15 mouse cellular contexts compared by ENCODE assay signal in genomic region chr11:100985607-100986006, GRCm38 (mm10). TPM values are rescaled to one million over a fixed set of nuclear protein-coding genes. Genes with fewer than 3 reads are reported as not detected.
DNase-seq lines count a peak whose midpoint lies in the region; ATAC-seq and TF ChIP-seq lines count a peak whose summit lies in the region.
"Had no signal": no experiment of that assay in that cellular context is flagged by ENCODE, and none has a peak within 500 bp of the region (broad histone marks: within the 10 kb centered on the region; RNA-seq: fewer than 3 reads in every experiment).

No protein-coding gene starts in this region.

- no peaks in the 10 kb centered on the region for H3K36me3 ChIP-seq in intestine, embryonic 14.5 days (ENCODE audit: control insufficient read depth, insufficient read depth, low read length)
- no peaks in the 10 kb centered on the region for H3K36me3 ChIP-seq in intestine, embryonic 16.5 days (ENCODE audit: control insufficient read depth, insufficient read depth, low read length)
- H3K36me3 ChIP-seq in spleen, adult 2 months (ENCODE audit: control insufficient read depth, insufficient read depth, low read length) = no peaks in the 10 kb centered on the region
- no peaks in the 10 kb centered on the region for H3K36me3 ChIP-seq in limb, embryonic 10.5 days
- H3K36me3 ChIP-seq: heart, embryonic 13.5 days; hindbrain, embryonic 12.5 days; lung, embryonic 15.5 days; midbrain, embryonic 13.5 days had no signal

- H3K9ac ChIP-seq in intestine, embryonic 14.5 days (ENCODE audit: low read length) = no peak overlapping the region
- no peak overlapping the region for H3K9ac ChIP-seq in intestine, embryonic 16.5 days (ENCODE audit: low read depth, low read length)
- H3K9ac ChIP-seq: heart, embryonic 13.5 days; hindbrain, embryonic 12.5 days; lung, embryonic 15.5 days; midbrain, embryonic 13.5 days had no signal

- no peak for ATAC-seq in intestine, embryonic 14.5 days (replicated peaks; ENCODE audit: low FRiP score, low TSS enrichment, low read depth)
- ATAC-seq in intestine, embryonic 16.5 days = no peak
- peak; percentile 45; the same call in 1 of the 2 replicates for ATAC-seq in common myeloid progenitor, adult 5-6 weeks (replicated peaks; ENCODE audit: low read depth, poor library complexity, severe bottlenecking)
- ATAC-seq: activated CD4-positive, CD25-positive, alpha-beta regulatory T cell, adult 4 months; midbrain, embryonic 13.5 days had no signal

- H3K4me1 ChIP-seq in intestine, embryonic 14.5 days (replicated peaks; ENCODE audit: control insufficient read depth, insufficient read depth, low read length) = peaks cover 4% of the 10 kb centered on the region; the same call in 1 of the 2 replicates
- no peaks in the 10 kb centered on the region for H3K4me1 ChIP-seq in intestine, embryonic 16.5 days (ENCODE audit: control insufficient read depth, insufficient read depth, low read length)
- no peaks in the 10 kb centered on the region; the same call in 1 of the 2 replicates for H3K4me1 ChIP-seq in spleen, adult 2 months (ENCODE audit: control insufficient read depth, insufficient read depth, insufficient read length)
- peaks cover 7% of the 10 kb centered on the region; the same call in 1 of the 2 replicates for H3K4me1 ChIP-seq in limb, embryonic 10.5 days

- TF ChIP-seq CTCF in spleen, adult 2 months (IDR thresholded peaks at IDR 0.05; ENCODE audit: extremely low read depth, insufficient read depth, insufficient read length, insufficient replicate concordance) = peak; percentile 45; the same call in 1 of the 2 replicates

- H3K4me3 ChIP-seq in intestine, embryonic 14.5 days (ENCODE audit: low read depth, low read length) = no peak overlapping the region
- no peak overlapping the region for H3K4me3 ChIP-seq in intestine, embryonic 16.5 days (ENCODE audit: low read length)
- no peak overlapping the region for H3K4me3 ChIP-seq in spleen, adult 2 months (ENCODE audit: extremely low read depth, insufficient read depth, insufficient read length)
- no peak overlapping the region for H3K4me3 ChIP-seq in limb, embryonic 10.5 days
- H3K4me3 ChIP-seq: erythroblast, embryonic 14.5 days; heart, embryonic 13.5 days; hindbrain, embryonic 12.5 days; lung, embryonic 15.5 days; midbrain, embryonic 13.5 days had no signal

- H3K4me2 ChIP-seq in intestine, embryonic 14.5 days (ENCODE audit: low read length) = no peak overlapping the region
- no peak overlapping the region for H3K4me2 ChIP-seq in intestine, embryonic 16.5 days (ENCODE audit: low read depth, low read length)
- H3K4me2 ChIP-seq: heart, embryonic 13.5 days; hindbrain, embryonic 12.5 days; lung, embryonic 15.5 days; midbrain, embryonic 13.5 days had no signal

- no peak overlapping the region for H3K27ac ChIP-seq in intestine, embryonic 14.5 days (ENCODE audit: low read depth)
- no peak overlapping the region for H3K27ac ChIP-seq in intestine, embryonic 16.5 days (ENCODE audit: low read length)
- no peak overlapping the region for H3K27ac ChIP-seq in spleen, adult 2 months (ENCODE audit: insufficient read depth, low read length)
- H3K27ac ChIP-seq in limb, embryonic 10.5 days = no peak overlapping the region
- H3K27ac ChIP-seq: heart, embryonic 13.5 days; hindbrain, embryonic 12.5 days; lung, embryonic 15.5 days; midbrain, embryonic 13.5 days had no signal

- peak; percentile 23 for DNase-seq in intestine, embryonic 14.5 days (ENCODE audit: low spot score)
- no peak for DNase-seq in spleen, adult 2 months (ENCODE audit: low read depth in 1 of 2, low spot score in 2 of 2)
- no peak for DNase-seq in spleen, postnatal 14 days (ENCODE audit: low spot score in 2 of 2)
- peak; percentile 20 to 30 for DNase-seq in thymus, postnatal 36 days
- no peak for DNase-seq in cerebellum, postnatal 36 days
- DNase-seq in limb, embryonic 10.5 days (ENCODE audit: low spot score) = no peak
- DNase-seq: kidney, postnatal 36 days had no signal

- H3K27me3 ChIP-seq in intestine, embryonic 14.5 days (replicated peaks; ENCODE audit: control insufficient read depth, insufficient read depth, low read length) = no peaks in the 10 kb centered on the region
- no peaks in the 10 kb centered on the region for H3K27me3 ChIP-seq in intestine, embryonic 16.5 days (replicated peaks; ENCODE audit: control insufficient read depth, insufficient read depth, low read length)
- H3K27me3 ChIP-seq in spleen, adult 2 months (ENCODE audit: control insufficient read depth, insufficient read depth, low read length) = 0 out of 2 replicates have a peak, but pooled peaks cover 1% of the 10 kb centered on the region
- H3K27me3 ChIP-seq in limb, embryonic 10.5 days (ENCODE audit: low read depth, poor library complexity, severe bottlenecking) = peaks cover 27% of the 10 kb centered on the region
- H3K27me3 ChIP-seq: heart, embryonic 13.5 days; lung, embryonic 15.5 days had no signal

- WGBS in intestine, embryonic 14.5 days = 58% methylated on average over 3 of the region's 3 CpGs
- 55% methylated on average over 3 of the region's 3 CpGs for WGBS in intestine, embryonic 16.5 days
- 81% methylated on average over 3 of the region's 3 CpGs for WGBS in spleen, adult 2 months
- 58% methylated on average over 3 of the region's 3 CpGs for WGBS in limb, embryonic 10.5 days

- H3K9me3 ChIP-seq in intestine, embryonic 14.5 days (ENCODE audit: control insufficient read depth, low read length) = no peaks in the 10 kb centered on the region
- 0 out of 2 replicates have a peak, but pooled peaks cover 2% of the 10 kb centered on the region for H3K9me3 ChIP-seq in intestine, embryonic 16.5 days (ENCODE audit: control insufficient read depth, low read length)
- no peaks in the 10 kb centered on the region for H3K9me3 ChIP-seq in limb, embryonic 10.5 days (replicated peaks)
- H3K9me3 ChIP-seq: heart, embryonic 13.5 days; hindbrain, embryonic 12.5 days; lung, embryonic 15.5 days; midbrain, embryonic 13.5 days had no signal

- TF ChIP-seq POLR2A in spleen, adult 2 months (IDR thresholded peaks at IDR 0.05; ENCODE audit: low read depth, low read length) = no peak

RNA-seq across cellular contexts. Expression of gene Cavin1, which starts 14.9 kb away (rescaled TPM):
- polyA plus RNA-seq in intestine, embryonic 14.5 days (2014; fragmentation: Nextera tagmentation; extraction: Ambion mirVana) = 99.3 and 102 TPM in 2 replicates
- polyA plus RNA-seq in intestine, embryonic 16.5 days (2015; fragmentation: Nextera tagmentation; extraction: Ambion mirVana) = 214 and 221 TPM in 2 replicates
- polyA plus RNA-seq in spleen, adult 2 months (2012; rRNA removed) = 27.0 and 29.1 TPM in 2 replicates
- 8.4 and 10.6 TPM in 2 replicates for total RNA-seq in common myeloid progenitor, adult 5-6 weeks (2017)
- polyA plus RNA-seq in limb, embryonic 10.5 days (2016; fragmentation: Nextera tagmentation; extraction: Ambion mirVana) = 21.9 and 24.6 TPM in 2 replicates

RNA-seq across cellular contexts. Expression of gene Atp6v0a1, which starts 23.6 kb away (rescaled TPM):
- polyA plus RNA-seq in intestine, embryonic 14.5 days (2014; fragmentation: Nextera tagmentation; extraction: Ambion mirVana) = 30.6 and 32.5 TPM in 2 replicates
- polyA plus RNA-seq in intestine, embryonic 16.5 days (2015; fragmentation: Nextera tagmentation; extraction: Ambion mirVana) = 38.8 and 43.3 TPM in 2 replicates
- 41.8 and 46.2 TPM in 2 replicates for polyA plus RNA-seq in spleen, adult 2 months (2012; rRNA removed)
- 16.2 and 25.9 TPM in 2 replicates for total RNA-seq in common myeloid progenitor, adult 5-6 weeks (2017)
- 28.1 and 30.2 TPM in 2 replicates for polyA plus RNA-seq in limb, embryonic 10.5 days (2016; fragmentation: Nextera tagmentation; extraction: Ambion mirVana)

RNA-seq across cellular contexts. Expression of gene Stat3, which starts 46.3 kb away (rescaled TPM):
- polyA plus RNA-seq in intestine, embryonic 14.5 days (2014; fragmentation: Nextera tagmentation; extraction: Ambion mirVana) = 36.6 and 42.9 TPM in 2 replicates
- 48.9 and 53.2 TPM in 2 replicates for polyA plus RNA-seq in intestine, embryonic 16.5 days (2015; fragmentation: Nextera tagmentation; extraction: Ambion mirVana)
- 65.1 and 80.8 TPM in 2 replicates for polyA plus RNA-seq in spleen, adult 2 months (2012; rRNA removed)
- 59.6 and 74.9 TPM in 2 replicates for total RNA-seq in common myeloid progenitor, adult 5-6 weeks (2017)
- 20.7 and 30.2 TPM in 2 replicates for polyA plus RNA-seq in limb, embryonic 10.5 days (2016; fragmentation: Nextera tagmentation; extraction: Ambion mirVana)

Comparison
In these comparisons a context has a peak if more than half of its experiments do, and no peak if none do; other contexts are left out.
1. DNase-seq: peak in intestine, embryonic 14.5 days (single experiment) and thymus, postnatal 36 days (2 of 2); none in spleen, adult 2 months (0 of 2), spleen, postnatal 14 days (0 of 2), cerebellum, postnatal 36 days (0 of 2) and limb, embryonic 10.5 days (single experiment).